Mouse (Mus musculus) limb, embryonic 14.5 days (tissue): ENCODE measurements around the gene Tiam2. TPM values are rescaled to one million over a fixed set of nuclear protein-coding genes. Genes with fewer than 3 reads are reported as not detected.

Source experiments
- ATAC-seq: fragments of 200-750 bp; cut with Nextera tagmentation; 2 replicates; pipeline ENCODE4 v1.8.0; 2017; ENCODE audit warnings: low read depth, moderate number of reproducible peaks, moderate TSS enrichment; ENCODE audit not compliant: low FRiP score
- DNase-seq: peaks from one replicate; pipeline ENCODE4 v3.0.0-alpha.2; 2015; ENCODE audit warnings: low spot score
- H3K27ac ChIP-seq: fragments of 300-500 bp; sonication (generic); replicated peaks from 2 replicates; pipeline ENCODE4 v1.5.1; 2014; ENCODE audit warnings: low read depth, mild to moderate bottlenecking, low read length, moderate library complexity, mixed read lengths
- H3K27me3 ChIP-seq: fragments of 300-500 bp; sonication (generic); 2 replicates; pipeline ENCODE4 v1.6.1; 2014; ENCODE audit warnings: low read length, mixed read lengths; ENCODE audit not compliant: control insufficient read depth, insufficient read depth
- H3K36me3 ChIP-seq: fragments of 300-500 bp; sonication (generic); 2 replicates; pipeline ENCODE4 v1.6.1; 2014; ENCODE audit warnings: mild to moderate bottlenecking, low read length, moderate library complexity, mixed read lengths; ENCODE audit not compliant: control insufficient read depth, insufficient read depth
- H3K4me1 ChIP-seq: fragments of 300-500 bp; sonication (generic); 2 replicates; pipeline ENCODE4 v1.6.1; 2014; ENCODE audit warnings: antibody characterized with exemption, low read length, mixed read lengths; ENCODE audit not compliant: control insufficient read depth, insufficient read depth
- H3K4me2 ChIP-seq: fragments of 300-500 bp; sonication (generic); replicated peaks from 2 replicates; pipeline ENCODE4 v1.6.1; 2014; ENCODE audit warnings: low read depth, mild to moderate bottlenecking, low read length, moderate library complexity; ENCODE audit not compliant: severe bottlenecking
- H3K4me3 ChIP-seq: fragments of 300-500 bp; sonication (generic); replicated peaks from 2 replicates; pipeline ENCODE4 v1.5.1; 2014; ENCODE audit warnings: low read length
- H3K9ac ChIP-seq: fragments of 300-500 bp; sonication (generic); 2 replicates; pipeline ENCODE4 v1.6.1; 2014; ENCODE audit warnings: mild to moderate bottlenecking, low read depth, low read length, moderate library complexity; ENCODE audit not compliant: severe bottlenecking
- H3K9me3 ChIP-seq: fragments of 300-500 bp; sonication (generic); 2 replicates; pipeline ENCODE4 v1.6.1; 2016; ENCODE audit warnings: low read length; ENCODE audit not compliant: control insufficient read depth
- POLR2A ChIP-seq: fragments of 200-500 bp; IDR thresholded peaks from 2 replicates; pipeline ENCODE4 v1.8.0; 2012; ENCODE audit warnings: inconsistent platforms, mild to moderate bottlenecking, moderate library complexity, borderline replicate concordance; ENCODE audit not compliant: insufficient read depth, insufficient read length; ENCODE audit errors: extremely low read depth
- WGBS: fragments of 180-500 bp; shearing (Covaris S2); extraction: QIAGEN DNeasy Blood & Tissue Kit; methylation state at CpG from one replicate; pipeline ENCODE4 v1.1.7; 2014; 5-methylcytosine and 5-hydroxymethylcytosine counted together
- polyA plus RNA-seq, 2 experiments: library from polyadenylated mRNA; depleted of rRNA in 1 of 2; stranded (reverse) in 1 of 2; unstranded in 1 of 2; fragments of >200 nt; fragmentation: Nextera tagmentation in 1 of 2; extraction: Ambion mirVana in 1 of 2; gene quantifications; 2 replicates each; pipeline versions ENCODE4 v1.2.1 to v1.2.3; 2012 to 2014

The Tiam2 gene
- polyA plus RNA-seq, 2 experiments, result 21.1 to 25.9 TPM

DNA sequence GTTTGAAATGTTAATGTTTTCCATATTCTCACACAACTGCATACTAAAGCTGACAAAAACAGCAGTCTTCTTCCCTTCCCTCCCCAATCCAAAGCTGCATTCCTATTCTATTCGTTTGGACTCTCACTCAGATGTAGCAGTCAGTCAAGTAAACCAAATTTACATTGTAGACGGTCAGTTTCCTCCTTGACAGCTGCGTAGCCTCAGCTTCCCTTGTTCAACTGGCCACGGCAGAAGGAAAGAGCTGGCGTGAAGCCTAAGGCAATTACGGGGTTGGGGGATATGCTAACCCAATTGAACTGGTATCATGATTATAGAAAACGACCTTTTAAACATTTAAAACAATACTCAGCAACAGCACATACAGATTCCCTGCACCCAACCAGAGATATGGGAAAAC, 221.4 kb downstream of the Tiam2 start:
- H3K4me1 ChIP-seq, result no peaks in the 10 kb centered on the region
- ATAC-seq (no peak), DNase-seq (no peak)
- no peak overlapping the region for H3K4me3 ChIP-seq
- no peak overlapping the region for H3K9ac ChIP-seq
- H3K27me3 ChIP-seq, result no peaks in the 10 kb centered on the region
- H3K36me3 ChIP-seq, result peaks cover 10% of the 10 kb centered on the region; the same call in 1 of the 2 replicates
- no peak overlapping the region for H3K4me2 ChIP-seq
- WGBS, result 68% methylated on average over 7 of the region's 7 CpGs
- H3K9me3 ChIP-seq, result no peaks in the 10 kb centered on the region
- TF ChIP-seq POLR2A, result no peak
- H3K27ac ChIP-seq, result no peak overlapping the region

DNA sequence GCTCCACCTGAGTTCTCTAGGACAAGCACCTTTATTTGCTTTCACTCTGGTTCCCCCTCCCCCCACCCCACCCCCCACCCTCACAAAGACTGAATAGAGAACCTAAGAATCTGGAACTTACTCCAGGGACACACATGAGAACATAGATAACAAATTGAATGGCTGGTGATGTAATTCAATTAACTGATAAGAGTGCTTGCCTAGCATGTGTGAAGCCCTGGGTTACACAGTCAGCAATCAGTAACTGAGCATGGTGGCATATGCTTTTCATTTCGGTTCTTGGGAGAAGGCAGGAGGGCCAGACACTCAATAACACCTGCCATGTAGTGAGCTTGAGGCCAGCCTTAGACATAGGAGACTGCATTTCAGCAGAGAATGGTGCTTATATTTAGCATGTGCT, 229.9 kb downstream of the Tiam2 start:
- DNase-seq (no peak), ATAC-seq (no peak)
- Histone ChIP-seq H3K4me1 (peaks cover 10% of the 10 kb centered on the region), H3K9me3 (no peaks in the 10 kb centered on the region), H3K27me3 (no peaks in the 10 kb centered on the region), H3K4me3 (no peak overlapping the region), H3K27ac (no peak overlapping the region), H3K36me3 (no peaks in the 10 kb centered on the region), H3K4me2 (no peak overlapping the region), H3K9ac (no peak overlapping the region)
- WGBS, result 32% methylated on average over 1 of the region's 1 CpGs
- no peak for TF ChIP-seq POLR2A

DNA sequence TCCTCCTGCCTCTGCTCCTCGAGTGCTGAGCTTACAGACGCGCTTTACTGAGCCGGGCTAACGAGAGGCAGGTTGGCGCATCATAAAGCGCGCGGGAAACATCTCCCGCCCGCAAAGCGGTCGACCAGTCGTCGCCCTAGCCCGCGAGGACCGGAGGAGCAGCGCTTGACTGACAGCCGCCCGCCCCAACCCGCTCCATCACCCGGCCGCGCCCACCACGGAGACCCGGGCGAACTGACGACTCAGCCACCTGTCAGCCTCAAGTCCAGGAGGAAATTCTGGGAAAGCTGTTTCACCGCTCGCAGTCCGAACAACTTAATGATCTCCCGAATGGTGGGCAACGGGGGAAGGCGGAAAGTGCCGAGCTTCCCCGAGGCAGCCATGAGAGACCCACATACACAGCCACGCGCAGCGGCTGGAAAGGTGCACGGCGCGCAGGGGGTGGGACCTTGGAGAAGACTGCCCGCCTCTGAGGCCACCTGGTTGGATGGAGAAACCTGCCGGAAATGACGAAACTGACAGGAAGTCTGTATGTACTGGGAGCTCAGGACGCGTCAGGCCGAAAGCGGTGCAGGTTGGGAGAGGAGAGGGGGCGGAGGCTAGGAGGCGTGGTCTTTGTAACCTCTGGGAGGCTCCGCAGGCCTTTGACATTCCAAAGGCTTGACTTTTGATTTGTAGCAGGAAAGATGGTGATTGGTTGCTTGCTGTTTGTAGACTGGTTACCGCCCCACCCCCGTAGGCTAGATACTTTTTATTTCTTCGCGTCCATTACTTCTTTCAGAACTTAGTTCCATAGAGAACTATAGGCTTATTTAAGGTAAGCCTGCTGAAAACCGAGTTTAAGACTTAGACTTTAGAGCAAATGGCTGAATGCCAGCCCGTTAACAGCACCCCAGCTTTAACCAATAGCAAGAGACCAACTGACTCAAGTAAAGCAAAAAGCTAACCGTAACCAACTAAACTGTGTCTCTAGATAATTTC, 231.2 kb downstream of the Tiam2 start, which contains the start of gene Tfb1m:
Tfb1m (minus strand) TSS at position 451 of the 981 bp plus-strand sequence.
- TF ChIP-seq POLR2A, result peak; percentile 46; the same call in 1 of the 2 replicates
- H3K36me3 ChIP-seq, result no peaks in the 10 kb centered on the region
- peak within 1 kb of the TSS; percentile 47 for H3K4me3 ChIP-seq
- no peaks in the 10 kb centered on the region for H3K27me3 ChIP-seq
- peak; percentile 100 for DNase-seq
- H3K4me2 ChIP-seq, result peak within 1 kb of the TSS; percentile 65
- H3K9me3 ChIP-seq, result no peaks in the 10 kb centered on the region
- peak within 1 kb of the TSS; percentile 59 for H3K9ac ChIP-seq
- H3K4me1 ChIP-seq, result peaks cover 10% of the 10 kb centered on the region
- peak; percentile 99 for ATAC-seq
- H3K27ac ChIP-seq, result peak within 1 kb of the TSS; percentile 87
- WGBS, result under 1% methylated on average over 59 of the region's 60 CpGs

DNA sequence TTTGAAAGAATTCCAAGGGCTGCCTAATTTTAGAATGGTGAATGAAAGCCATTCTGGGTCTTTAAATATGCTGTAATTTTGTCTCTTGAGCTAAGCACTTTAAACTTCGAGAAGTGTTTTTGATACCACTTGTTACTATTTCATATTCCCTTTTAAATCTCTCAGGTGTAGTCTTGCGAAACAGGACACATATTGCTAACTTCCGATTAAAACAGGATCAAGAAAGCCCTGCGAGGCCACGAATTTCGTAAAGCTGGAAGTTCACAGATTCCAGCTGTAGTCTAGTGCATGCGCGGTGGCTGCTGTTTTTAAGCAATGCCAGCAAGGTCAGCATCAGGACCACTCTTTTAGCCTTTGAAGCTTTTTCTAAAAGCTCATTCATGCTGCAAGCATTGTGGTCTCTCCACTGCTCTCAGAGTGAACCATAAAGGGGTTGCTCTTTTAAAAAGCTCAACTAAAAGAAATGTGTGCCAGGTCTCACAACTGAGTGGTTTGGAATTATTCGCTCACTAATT, 232.0 kb downstream of the Tiam2 start:
- H3K4me3 ChIP-seq, result peak overlapping the region; percentile 47
- DNase-seq (peak; percentile 35), ATAC-seq (no peak)
- peaks cover 10% of the 10 kb centered on the region for H3K4me1 ChIP-seq
- peak overlapping the region; percentile 38; the same call in 1 of the 2 replicates for H3K9ac ChIP-seq
- TF ChIP-seq POLR2A, result no peak
- H3K27me3 ChIP-seq, result no peaks in the 10 kb centered on the region
- H3K36me3 ChIP-seq, result no peaks in the 10 kb centered on the region
- WGBS, result 64% methylated on average over 9 of the region's 9 CpGs
- peak overlapping the region; percentile 87 for H3K27ac ChIP-seq
- H3K4me2 ChIP-seq, result peak overlapping the region; percentile 53
- H3K9me3 ChIP-seq, result no peaks in the 10 kb centered on the region

DNA sequence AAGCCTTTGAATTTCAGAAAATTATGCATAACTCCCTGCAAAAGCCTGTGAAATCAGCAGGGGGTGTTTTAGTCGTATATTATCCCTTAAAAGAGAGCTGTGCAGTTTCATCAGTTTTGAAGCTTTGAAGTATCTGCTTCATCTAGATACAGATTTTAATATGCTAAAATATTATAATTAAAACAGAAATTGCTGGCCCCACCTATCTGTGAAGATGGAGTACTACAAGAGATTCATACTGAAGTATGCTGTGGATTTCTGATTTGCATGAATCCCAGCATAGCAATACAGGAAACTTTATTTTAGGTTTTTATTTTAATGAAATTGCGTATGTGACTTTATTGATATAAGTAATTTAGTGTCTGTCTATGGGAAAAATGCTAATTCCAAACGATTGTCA, 234.2 kb downstream of the Tiam2 start:
- ATAC-seq (no peak), DNase-seq (no peak)
- Histone ChIP-seq H3K27ac (no peak overlapping the region), H3K9me3 (no peaks in the 10 kb centered on the region), H3K4me2 (no peak overlapping the region), H3K4me1 (peaks cover 10% of the 10 kb centered on the region), H3K9ac (no peak overlapping the region), H3K36me3 (no peaks in the 10 kb centered on the region), H3K4me3 (no peak overlapping the region), H3K27me3 (no peaks in the 10 kb centered on the region)
- TF ChIP-seq POLR2A, result no peak
- 72% methylated on average over 3 of the region's 3 CpGs for WGBS
